Mouse (Mus musculus) lung, adult 2 months (tissue): ENCODE results near the gene Tirap.

Experiments used
- CTCF ChIP-seq: fragments of 200-500 bp; IDR thresholded peaks from 2 replicates; pipeline ENCODE4 v1.5.1; 2011; ENCODE audit warnings: mild to moderate bottlenecking, low read length, control low read depth; ENCODE audit not compliant: insufficient read depth
- POLR2A ChIP-seq: fragments of 200-500 bp; IDR thresholded peaks from 2 replicates; pipeline ENCODE4 v1.6.1; 2011; ENCODE audit warnings: low read depth, mild to moderate bottlenecking, control low read depth, low read length, borderline replicate concordance; ENCODE audit errors: extremely low read depth

- TF ChIP-seq CTCF = no peak
- peak; percentile 94 for TF ChIP-seq POLR2A
These were observed 10.7 kb upstream of the Tirap start, which contains the start of gene Foxred1 for GRCm38 (mm10) chr9:35210542-35211474.
